Mouse (Mus musculus): ENCODE measurements around the gene Hoxc5. TPM values are rescaled to one million over a fixed set of nuclear protein-coding genes. Genes with fewer than 3 reads are reported as not detected.

Gene Hoxc5
- polyA plus RNA-seq, 1 experiment = 7.6 TPM

- Histone ChIP-seq H3K27ac (ENCODE audit: insufficient read depth, low read length) (peak within 1 kb of the TSS; percentile 31), H3K4me3 (ENCODE audit: insufficient read depth, low read length) (peak within 1 kb of the TSS; percentile 43), H3K4me1 (ENCODE audit: control insufficient read depth, insufficient read depth, low read length) (no peaks in the 10 kb centered on the region)
- TF ChIP-seq POLR2A (IDR thresholded peaks at IDR 0.05; ENCODE audit: low read depth, low read length) = no peak
- TF ChIP-seq CTCF (IDR thresholded peaks at IDR 0.05; ENCODE audit: borderline replicate concordance, insufficient read depth, low read length) = no peak
Observed at GRCm38 (mm10) chr15:102976171-102976570, 8.9 kb downstream of the Hoxc5 start, which contains the start of gene Hoxc9. Gene Hoxc9 (plus strand): TSS chr15:102976439.

GRCm38 (mm10) chr15:102976631-102977422 lies 9.6 kb downstream of the Hoxc5 start:
- Histone ChIP-seq H3K4me1 (ENCODE audit: control insufficient read depth, insufficient read depth, low read length) (no peaks in the 10 kb centered on the region), H3K27ac (ENCODE audit: insufficient read depth, low read length) (peak overlapping the region; percentile 31; the same call in 1 of the 2 replicates), H3K4me3 (ENCODE audit: insufficient read depth, low read length) (peak overlapping the region; percentile 43)
- TF ChIP-seq POLR2A (IDR thresholded peaks at IDR 0.05; ENCODE audit: low read depth, low read length) (no peak), CTCF (IDR thresholded peaks at IDR 0.05; ENCODE audit: borderline replicate concordance, insufficient read depth, low read length) (no peak)

- H3K27ac ChIP-seq (ENCODE audit: insufficient read depth, low read length) = peak overlapping the region; percentile 44
- peak overlapping the region; percentile 43 for H3K4me3 ChIP-seq (ENCODE audit: insufficient read depth, low read length)
- no peaks in the 10 kb centered on the region for H3K4me1 ChIP-seq (ENCODE audit: control insufficient read depth, insufficient read depth, low read length)
- TF ChIP-seq CTCF (IDR thresholded peaks at IDR 0.05; ENCODE audit: borderline replicate concordance, insufficient read depth, low read length) (no peak), POLR2A (IDR thresholded peaks at IDR 0.05; ENCODE audit: low read depth, low read length) (no peak)
Observed at GRCm38 (mm10) chr15:102977423-102977974, 10.3 kb downstream of the Hoxc5 start.

- Histone ChIP-seq H3K4me3 (ENCODE audit: insufficient read depth, low read length) (peak overlapping the region; percentile 4; the same call in 1 of the 2 replicates), H3K27ac (ENCODE audit: insufficient read depth, low read length) (peak overlapping the region; percentile 23), H3K4me1 (ENCODE audit: control insufficient read depth, insufficient read depth, low read length) (no peaks in the 10 kb centered on the region)
- no peak for TF ChIP-seq CTCF (IDR thresholded peaks at IDR 0.05; ENCODE audit: borderline replicate concordance, insufficient read depth, low read length)
- no peak for TF ChIP-seq POLR2A (IDR thresholded peaks at IDR 0.05; ENCODE audit: low read depth, low read length)
Observed at GRCm38 (mm10) chr15:102978615-102979515, 11.6 kb downstream of the Hoxc5 start.

- no peak overlapping the region for H3K27ac ChIP-seq (ENCODE audit: insufficient read depth, low read length)
- no peaks in the 10 kb centered on the region for H3K4me1 ChIP-seq (ENCODE audit: control insufficient read depth, insufficient read depth, low read length)
- H3K4me3 ChIP-seq (ENCODE audit: insufficient read depth, low read length) = no peak overlapping the region
- TF ChIP-seq POLR2A (IDR thresholded peaks at IDR 0.05; ENCODE audit: low read depth, low read length) (no peak), CTCF (IDR thresholded peaks at IDR 0.05; ENCODE audit: borderline replicate concordance, insufficient read depth, low read length) (no peak)
Observed at GRCm38 (mm10) chr15:102979936-102980335, 12.7 kb downstream of the Hoxc5 start.

GRCm38 (mm10) chr15:102980352-102980751 lies 13.1 kb downstream of the Hoxc5 start:
- H3K4me3 ChIP-seq (ENCODE audit: insufficient read depth, low read length) = no peak overlapping the region
- H3K4me1 ChIP-seq (ENCODE audit: control insufficient read depth, insufficient read depth, low read length) = no peaks in the 10 kb centered on the region
- peak overlapping the region; percentile 28 for H3K27ac ChIP-seq (ENCODE audit: insufficient read depth, low read length)
- no peak for TF ChIP-seq CTCF (IDR thresholded peaks at IDR 0.05; ENCODE audit: borderline replicate concordance, insufficient read depth, low read length)
- TF ChIP-seq POLR2A (IDR thresholded peaks at IDR 0.05; ENCODE audit: low read depth, low read length) = no peak

- TF ChIP-seq POLR2A (IDR thresholded peaks at IDR 0.05; ENCODE audit: low read depth, low read length) (no peak), CTCF (IDR thresholded peaks at IDR 0.05; ENCODE audit: borderline replicate concordance, insufficient read depth, low read length) (no peak)
- peak overlapping the region; percentile 28 for H3K27ac ChIP-seq (ENCODE audit: insufficient read depth, low read length)
- H3K4me3 ChIP-seq (ENCODE audit: insufficient read depth, low read length) = peak overlapping the region; percentile 60
- no peaks in the 10 kb centered on the region for H3K4me1 ChIP-seq (ENCODE audit: control insufficient read depth, insufficient read depth, low read length)
Observed at GRCm38 (mm10) chr15:102980912-102981311, 13.7 kb downstream of the Hoxc5 start.

GRCm38 (mm10) chr15:102981379-102982288 lies 14.4 kb downstream of the Hoxc5 start:
- Histone ChIP-seq H3K4me1 (ENCODE audit: control insufficient read depth, insufficient read depth, low read length) (no peaks in the 10 kb centered on the region), H3K4me3 (ENCODE audit: insufficient read depth, low read length) (peak overlapping the region; percentile 60), H3K27ac (ENCODE audit: insufficient read depth, low read length) (peak overlapping the region; percentile 50)
- TF ChIP-seq CTCF (IDR thresholded peaks at IDR 0.05; ENCODE audit: borderline replicate concordance, insufficient read depth, low read length) = no peak
- TF ChIP-seq POLR2A (IDR thresholded peaks at IDR 0.05; ENCODE audit: low read depth, low read length) = no peak
